ENCODE assay signal across 11 mouse cellular contexts in genomic region chr12:112221754-112222439, GRCm38 (mm10).
DNase-seq lines count a peak whose midpoint lies in the region; ATAC-seq lines count a peak whose summit lies in the region.
"Had no signal": no experiment of that assay in that cellular context is flagged by ENCODE, and none has a peak within 500 bp of the region (broad histone marks: within the 10 kb centered on the region; RNA-seq: fewer than 3 reads in every experiment).

No protein-coding gene starts in this region.

- H3K27me3 ChIP-seq in kidney, embryonic 16.5 days (ENCODE audit: insufficient read depth, low read length) = peaks cover 27% of the 10 kb centered on the region; the same call in 1 of the 2 replicates
- H3K27me3 ChIP-seq in midbrain, embryonic 10.5 days (ENCODE audit: low read depth, poor library complexity, severe bottlenecking) = peaks cover 40% of the 10 kb centered on the region
- H3K27me3 ChIP-seq: embryonic facial prominence, embryonic 12.5 days had no signal

- H3K27ac ChIP-seq in kidney, embryonic 16.5 days (ENCODE audit: low read length) = no peak overlapping the region
- H3K27ac ChIP-seq in midbrain, embryonic 10.5 days (replicated peaks) = peak overlapping the region; percentile 85
- H3K27ac ChIP-seq: embryonic facial prominence, embryonic 12.5 days; left cerebral cortex, adult 2 months had no signal

- no peaks in the 10 kb centered on the region for H3K36me3 ChIP-seq in kidney, embryonic 16.5 days (ENCODE audit: insufficient read depth, low read length)
- no peaks in the 10 kb centered on the region for H3K36me3 ChIP-seq in midbrain, embryonic 10.5 days
- H3K36me3 ChIP-seq: embryonic facial prominence, embryonic 12.5 days had no signal

- no peak overlapping the region for H3K4me3 ChIP-seq in kidney, embryonic 16.5 days (ENCODE audit: low read length)
- H3K4me3 ChIP-seq in midbrain, embryonic 10.5 days = peak overlapping the region; percentile 16; the same call in 1 of the 2 replicates
- H3K4me3 ChIP-seq: embryonic facial prominence, embryonic 12.5 days; left cerebral cortex, adult 2 months had no signal

- 18% methylated on average over 19 of the region's 19 CpGs for WGBS in kidney, embryonic 16.5 days
- WGBS in midbrain, embryonic 10.5 days = 46% methylated on average over 19 of the region's 19 CpGs

- H3K9me3 ChIP-seq in kidney, embryonic 16.5 days (ENCODE audit: low read length) = no peaks in the 10 kb centered on the region
- H3K9me3 ChIP-seq in midbrain, embryonic 10.5 days (replicated peaks) = no peaks in the 10 kb centered on the region
- H3K9me3 ChIP-seq: embryonic facial prominence, embryonic 12.5 days had no signal

- peak; percentile 15 for DNase-seq in kidney, postnatal 14 days
- DNase-seq in frontal cortex, postnatal 36 days (ENCODE audit: low spot score in 2 of 2) = peak; percentile 21 to 29
- peak; percentile 77 for DNase-seq in midbrain, embryonic 10.5 days (ENCODE audit: low spot score)
- DNase-seq in right cerebral cortex, postnatal 25 days = peak; percentile 26
- no peak for DNase-seq in adrenal gland, adult 8-10 months
- no peak for DNase-seq in urinary bladder, postnatal 25 days (ENCODE audit: low spot score)
- DNase-seq in spleen, postnatal 10 days (ENCODE audit: low spot score in 2 of 2) = no peak
- DNase-seq: lung, postnatal 4 days had no signal

- no peak overlapping the region for H3K9ac ChIP-seq in kidney, embryonic 16.5 days (replicated peaks; ENCODE audit: low read length)
- H3K9ac ChIP-seq: embryonic facial prominence, embryonic 12.5 days had no signal

- no peak overlapping the region for H3K4me2 ChIP-seq in kidney, embryonic 16.5 days (replicated peaks; ENCODE audit: low read depth, low read length)
- H3K4me2 ChIP-seq: embryonic facial prominence, embryonic 12.5 days had no signal

- peaks cover 5% of the 10 kb centered on the region for H3K4me1 ChIP-seq in kidney, embryonic 16.5 days (ENCODE audit: insufficient read depth, low read length)
- peaks cover 78% of the 10 kb centered on the region for H3K4me1 ChIP-seq in midbrain, embryonic 10.5 days

- no peak for ATAC-seq in kidney, embryonic 16.5 days (ENCODE audit: low FRiP score, low TSS enrichment)

Comparison
In these comparisons a context has a peak if more than half of its experiments do, and no peak if none do; other contexts are left out.
1. DNase-seq: peak in kidney, postnatal 14 days (single experiment), frontal cortex, postnatal 36 days (2 of 2), midbrain, embryonic 10.5 days (single experiment) and right cerebral cortex, postnatal 25 days (single experiment); none in adrenal gland, adult 8-10 months (single experiment), urinary bladder, postnatal 25 days (single experiment) and spleen, postnatal 10 days (0 of 2).